Mouse (Mus musculus) kidney, embryonic 16.5 days (tissue): Measurements from ENCODE around the gene Ly6c2. TPM values are rescaled to one million over a fixed set of nuclear protein-coding genes. Genes with fewer than 3 reads are reported as not detected.
"Not testable (repeated sequence)": the region's sequence is repeated elsewhere in the genome, so short reads cannot be mapped to it uniquely, and the experiment has no call there.

ENCODE experiments used
- ATAC-seq: fragments of 200-750 bp; cut with Nextera tagmentation; 2 replicates; pipeline ENCODE4 v1.8.0; 2017; ENCODE audit warnings: moderate TSS enrichment; ENCODE audit not compliant: low FRiP score, low TSS enrichment
- H3K27ac ChIP-seq: fragments of 300-500 bp; sonication (generic); 2 replicates; pipeline ENCODE4 v1.5.1; 2014; ENCODE audit warnings: low read length
- H3K27me3 ChIP-seq: fragments of 300-500 bp; sonication (generic); 2 replicates; pipeline ENCODE4 v1.6.1; 2014; ENCODE audit warnings: low read length, control low read depth, mixed read lengths; ENCODE audit not compliant: insufficient read depth
- H3K36me3 ChIP-seq: fragments of 300-500 bp; sonication (generic); 2 replicates; pipeline ENCODE4 v1.6.1; 2014; ENCODE audit warnings: low read length, control low read depth, mixed read lengths; ENCODE audit not compliant: insufficient read depth
- H3K4me1 ChIP-seq: fragments of 300-500 bp; sonication (generic); 2 replicates; pipeline ENCODE4 v1.6.1; 2014; ENCODE audit warnings: low read length, control low read depth, mixed read lengths; ENCODE audit not compliant: insufficient read depth
- H3K4me2 ChIP-seq: fragments of 300-500 bp; sonication (generic); replicated peaks from 2 replicates; pipeline ENCODE4 v1.6.1; 2014; ENCODE audit warnings: low read depth, low read length
- H3K4me3 ChIP-seq: fragments of 300-500 bp; sonication (generic); 2 replicates; pipeline ENCODE4 v1.5.1; 2014; ENCODE audit warnings: mild to moderate bottlenecking, low read length
- H3K9ac ChIP-seq: fragments of 300-500 bp; sonication (generic); replicated peaks from 2 replicates; pipeline ENCODE4 v1.6.1; 2014; ENCODE audit warnings: low read length
- H3K9me3 ChIP-seq: fragments of 300-500 bp; sonication (generic); 2 replicates; pipeline ENCODE4 v1.6.1; 2016; ENCODE audit warnings: low read length, control low read depth
- WGBS: fragments of 180-500 bp; shearing (Covaris S2); extraction: QIAGEN DNeasy Blood & Tissue Kit; methylation state at CpG from one replicate; pipeline ENCODE4 v1.1.7; 2014; 5-methylcytosine and 5-hydroxymethylcytosine counted together
- polyA plus RNA-seq: library from polyadenylated mRNA; unstranded; fragments of >200 nt; fragmentation: Nextera tagmentation; extraction: Ambion mirVana; gene quantifications from 2 replicates; pipeline ENCODE4 v1.2.1, GENCODE M21; 2015

The Ly6c2 gene
- polyA plus RNA-seq, result 0.90 and 1.6 TPM in 2 replicates

- not testable (repeated sequence) for H3K27me3 ChIP-seq, ATAC-seq, H3K27ac ChIP-seq, H3K4me1 ChIP-seq, H3K9me3 ChIP-seq, H3K9ac ChIP-seq, H3K4me3 ChIP-seq, H3K4me2 ChIP-seq, H3K36me3 ChIP-seq
- WGBS, result no CpG with 5 or more reads among the region's 1 CpGs
These were observed at the start of gene Ly6c2 for GRCm38 (mm10) chr15:75111861-75112630. TSS of gene Ly6c2 (minus strand) at chr15:75111970.

- no peaks in the 10 kb centered on the region for H3K27me3 ChIP-seq
- H3K4me1 ChIP-seq, result no peaks in the 10 kb centered on the region
- H3K27ac ChIP-seq, result no peak overlapping the region
- ATAC-seq, result no peak
- no peaks in the 10 kb centered on the region; the same call in 1 of the 2 replicates for H3K9me3 ChIP-seq
- WGBS, result 46% methylated on average over 1 of the region's 1 CpGs
- no peak overlapping the region for H3K4me2 ChIP-seq
- no peak overlapping the region for H3K9ac ChIP-seq
- no peaks in the 10 kb centered on the region for H3K36me3 ChIP-seq
- no peak overlapping the region for H3K4me3 ChIP-seq
These were observed 45.9 kb upstream of the Ly6c2 start for GRCm38 (mm10) chr15:75157646-75158045.

- H3K9me3 ChIP-seq, result no peaks in the 10 kb centered on the region
- no peak within 1 kb of the TSS for H3K4me3 ChIP-seq
- no peak within 1 kb of the TSS for H3K9ac ChIP-seq
- no peak within 1 kb of the TSS for H3K27ac ChIP-seq
- no peaks in the 10 kb centered on the region for H3K4me1 ChIP-seq
- no peaks in the 10 kb centered on the region for H3K36me3 ChIP-seq
- 79% methylated on average over 1 of the region's 1 CpGs for WGBS
- ATAC-seq, result no peak
- no peaks in the 10 kb centered on the region for H3K27me3 ChIP-seq
- H3K4me2 ChIP-seq, result no peak within 1 kb of the TSS
These were observed 43.2 kb upstream of the Ly6c2 start, which contains the start of gene Ly6g for GRCm38 (mm10) chr15:75154940-75155339. TSS of gene Ly6g (plus strand) at chr15:75155240.

GRCm38 (mm10) chr15:75153087-75153486, 41.3 kb upstream of the Ly6c2 start:
- no peak overlapping the region for H3K4me2 ChIP-seq
- H3K27me3 ChIP-seq, result no peaks in the 10 kb centered on the region
- H3K9me3 ChIP-seq, result no peaks in the 10 kb centered on the region
- no peak overlapping the region for H3K4me3 ChIP-seq
- H3K9ac ChIP-seq, result no peak overlapping the region
- H3K27ac ChIP-seq, result no peak overlapping the region
- ATAC-seq, result no peak
- H3K36me3 ChIP-seq, result no peaks in the 10 kb centered on the region
- H3K4me1 ChIP-seq, result no peaks in the 10 kb centered on the region

DNA sequence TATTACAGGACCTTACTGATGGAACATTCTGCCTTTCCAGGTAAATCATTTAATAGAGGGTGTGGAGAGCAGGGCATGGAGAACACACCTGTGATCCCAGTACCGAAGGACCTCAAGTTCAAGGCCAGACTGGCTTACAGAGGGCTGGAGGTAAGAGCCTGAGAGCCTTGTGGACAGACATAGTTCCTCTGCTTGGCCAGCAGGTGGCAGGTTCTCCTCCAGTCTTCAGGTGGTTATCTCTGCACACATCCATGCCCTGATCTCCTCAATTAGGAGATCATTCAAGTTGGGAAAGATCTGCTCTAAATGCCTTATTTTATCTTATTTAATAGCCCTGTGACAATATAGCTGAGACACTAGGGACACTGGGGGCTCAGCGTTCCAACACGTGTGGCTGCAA, 32.0 kb upstream of the Ly6c2 start:
- Histone ChIP-seq H3K27me3 (no peaks in the 10 kb centered on the region), H3K9me3 (no peaks in the 10 kb centered on the region), H3K9ac (no peak overlapping the region), H3K4me1 (no peaks in the 10 kb centered on the region), H3K4me2 (no peak overlapping the region), H3K27ac (no peak overlapping the region), H3K36me3 (no peaks in the 10 kb centered on the region), H3K4me3 (no peak overlapping the region)
- ATAC-seq, result no peak
- WGBS, result 70% methylated on average over 3 of the region's 3 CpGs

GRCm38 (mm10) chr15:75141812-75142360, 30.1 kb upstream of the Ly6c2 start:
- H3K4me3 ChIP-seq, H3K9ac ChIP-seq, H3K27ac ChIP-seq, H3K27me3 ChIP-seq, ATAC-seq, H3K4me1 ChIP-seq, H3K9me3 ChIP-seq, H3K4me2 ChIP-seq, H3K36me3 ChIP-seq: not testable (repeated sequence)
- WGBS, result 46% methylated on average over 6 of the region's 6 CpGs

DNA sequence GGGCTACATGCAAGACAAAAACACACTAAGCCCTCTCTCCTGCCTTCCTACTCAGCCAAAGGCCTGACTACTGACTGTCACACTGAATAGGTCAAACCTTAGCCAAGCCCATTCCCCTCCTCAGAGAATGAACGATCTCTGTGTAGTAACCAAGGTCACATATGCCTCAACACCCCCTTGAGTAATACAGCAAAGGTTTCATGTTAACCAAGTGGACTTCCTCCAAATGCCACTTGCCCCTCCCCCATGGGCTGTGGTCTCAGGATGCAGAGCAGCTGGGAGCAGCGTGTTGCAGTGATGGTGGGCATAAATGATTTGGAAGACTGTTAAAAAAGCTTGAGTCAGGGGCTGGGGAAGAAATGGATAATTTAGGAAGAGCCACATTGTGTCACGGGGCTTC, 26.0 kb upstream of the Ly6c2 start:
- ATAC-seq, H3K4me1 ChIP-seq, H3K9me3 ChIP-seq, H3K36me3 ChIP-seq, H3K4me2 ChIP-seq, H3K9ac ChIP-seq, H3K27ac ChIP-seq, H3K4me3 ChIP-seq, H3K27me3 ChIP-seq: not testable (repeated sequence)
- WGBS, result 62% methylated on average over 3 of the region's 3 CpGs

GRCm38 (mm10) chr15:75135090-75135783, 23.5 kb upstream of the Ly6c2 start:
- not testable (repeated sequence) for ATAC-seq
- 80% methylated on average over 2 of the region's 2 CpGs for WGBS

DNA sequence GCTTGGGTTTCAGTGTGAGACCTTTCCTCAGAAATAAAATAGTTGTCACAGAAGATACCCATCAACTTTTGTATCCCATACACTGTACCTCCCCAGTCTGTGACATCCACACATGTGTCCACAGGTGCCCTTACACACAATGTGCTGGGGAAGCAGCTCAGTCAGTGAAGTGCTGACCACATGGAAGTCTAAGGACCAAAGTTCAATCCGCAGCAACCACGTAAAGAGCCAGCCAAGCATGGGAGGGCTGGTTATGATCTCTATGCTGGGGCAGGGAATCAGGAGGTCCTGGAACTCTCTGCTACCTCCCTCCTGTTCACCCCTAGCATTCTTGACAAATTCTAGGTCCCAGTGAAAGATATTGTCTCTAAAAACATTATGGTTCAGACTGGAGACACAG, 20.6 kb upstream of the Ly6c2 start:
- H3K4me3 ChIP-seq, H3K36me3 ChIP-seq, H3K27ac ChIP-seq, ATAC-seq, H3K9ac ChIP-seq, H3K27me3 ChIP-seq, H3K4me1 ChIP-seq, H3K9me3 ChIP-seq, H3K4me2 ChIP-seq: not testable (repeated sequence)
- WGBS, result 75% methylated on average over 2 of the region's 2 CpGs

More at GRCm38 (mm10) chr15:75135090-75135783, 23.5 kb upstream of the Ly6c2 start:
- not testable (repeated sequence) for H3K4me2 ChIP-seq, H3K27ac ChIP-seq, H3K27me3 ChIP-seq, H3K36me3 ChIP-seq, H3K9ac ChIP-seq, H3K4me3 ChIP-seq, H3K4me1 ChIP-seq, H3K9me3 ChIP-seq

- no peak for ATAC-seq
- no peak overlapping the region for H3K27ac ChIP-seq
- 12% methylated on average over 2 of the region's 2 CpGs for WGBS
These were observed 8.3 kb upstream of the Ly6c2 start for GRCm38 (mm10) chr15:75120066-75120465.

More at GRCm38 (mm10) chr15:75120066-75120465, 8.3 kb upstream of the Ly6c2 start:
- H3K4me1 ChIP-seq, result no peaks in the 10 kb centered on the region
- H3K9me3 ChIP-seq, result no peaks in the 10 kb centered on the region
- no peak overlapping the region for H3K9ac ChIP-seq
- H3K27me3 ChIP-seq, result no peaks in the 10 kb centered on the region
- H3K4me2 ChIP-seq, result no peak overlapping the region
- no peak overlapping the region for H3K4me3 ChIP-seq
- no peaks in the 10 kb centered on the region for H3K36me3 ChIP-seq
